Mouse (Mus musculus) bone marrow macrophage, adult 2 months (primary cell): Measurements from ENCODE around the gene Mrps35.

Experiments used
- CTCF ChIP-seq: IDR thresholded peaks from 2 replicates; pipeline ENCODE4 v1.5.1; 2012; ENCODE audit warnings: low read depth, mild to moderate bottlenecking, low read length, moderate library complexity
- POLR2A ChIP-seq: IDR thresholded peaks from 2 replicates; pipeline ENCODE4 v1.6.1; 2012; ENCODE audit warnings: mild to moderate bottlenecking, low read depth, low read length, borderline replicate concordance

DNA sequence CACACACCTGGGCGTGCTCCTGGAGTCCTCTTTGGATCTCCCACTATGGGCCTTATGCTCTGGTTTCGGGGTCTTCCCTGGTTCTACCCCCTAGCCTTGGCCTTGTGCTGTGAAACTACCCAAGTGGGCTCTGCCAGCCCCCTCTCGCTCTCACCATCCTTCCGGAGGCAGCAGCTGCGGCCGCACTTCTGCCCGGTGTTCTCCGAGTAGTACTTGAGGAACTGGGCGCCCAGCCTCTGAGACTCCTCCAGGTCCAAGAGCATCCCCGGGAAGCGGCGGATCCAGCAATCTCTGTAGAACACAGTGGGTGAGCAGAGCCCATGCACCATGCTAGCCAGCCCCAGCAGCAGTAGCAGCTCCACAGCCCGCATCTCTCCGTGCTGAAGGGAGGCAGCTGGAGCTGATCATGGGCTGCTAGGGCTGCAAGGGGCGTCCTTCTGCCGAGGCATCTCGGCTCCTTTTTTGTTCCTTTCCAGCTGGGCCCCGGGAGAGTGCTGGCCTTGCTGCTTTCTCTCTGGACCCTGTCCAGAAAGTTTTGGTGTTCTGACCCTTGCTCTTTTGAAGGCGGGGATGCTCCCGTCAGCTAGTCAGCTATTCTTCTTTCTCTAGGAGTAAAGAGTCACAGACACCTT, 44.1 kb downstream of the Mrps35 start, which contains the start of gene Mansc4:
- TF ChIP-seq CTCF (no peak), POLR2A (no peak)
